Mouse (Mus musculus) stomach, embryonic 16.5 days (tissue): Measurements from ENCODE around the gene Tlk2. TPM values are rescaled to one million over a fixed set of nuclear protein-coding genes. Genes with fewer than 3 reads are reported as not detected.

ENCODE experiments used
- ATAC-seq: fragments of 200-750 bp; cut with Nextera tagmentation; 2 replicates; pipeline ENCODE4 v1.8.0; 2017; ENCODE audit warnings: moderate number of reproducible peaks, moderate TSS enrichment; ENCODE audit not compliant: insufficient read depth, low FRiP score
- H3K27ac ChIP-seq: fragments of 300-500 bp; sonication (generic); 2 replicates; pipeline ENCODE4 v1.5.1; 2014; ENCODE audit warnings: low read length
- H3K27me3 ChIP-seq: fragments of 300-500 bp; sonication (generic); 2 replicates; pipeline ENCODE4 v1.6.1; 2014; ENCODE audit warnings: low read length, control low read depth, mixed read lengths; ENCODE audit not compliant: control insufficient read depth, insufficient read depth
- H3K36me3 ChIP-seq: fragments of 300-500 bp; sonication (generic); 2 replicates; pipeline ENCODE4 v1.6.1; 2014; ENCODE audit warnings: low read length; ENCODE audit not compliant: control insufficient read depth, insufficient read depth
- H3K4me1 ChIP-seq: fragments of 300-500 bp; sonication (generic); 2 replicates; pipeline ENCODE4 v1.6.1; 2014; ENCODE audit warnings: low read length, control low read depth, mixed read lengths; ENCODE audit not compliant: control insufficient read depth, insufficient read depth
- H3K4me2 ChIP-seq: fragments of 300-500 bp; sonication (generic); 2 replicates; pipeline ENCODE4 v1.6.1; 2014; ENCODE audit warnings: low read depth, low read length, mixed read lengths
- H3K4me3 ChIP-seq: fragments of 300-500 bp; sonication (generic); replicated peaks from 2 replicates; pipeline ENCODE4 v1.5.1; 2014; ENCODE audit warnings: mild to moderate bottlenecking, low read length
- H3K9ac ChIP-seq: fragments of 300-500 bp; sonication (generic); 2 replicates; pipeline ENCODE4 v1.6.1; 2014; ENCODE audit warnings: low read length
- H3K9me3 ChIP-seq: fragments of 300-500 bp; sonication (generic); replicated peaks from 2 replicates; pipeline ENCODE4 v1.6.1; 2016; ENCODE audit warnings: low read length, control low read depth; ENCODE audit not compliant: control insufficient read depth
- WGBS: fragments of 180-500 bp; shearing (Covaris S2); extraction: QIAGEN DNeasy Blood & Tissue Kit; methylation state at CpG from one replicate; pipeline ENCODE4 v1.1.7; 2014; 5-methylcytosine and 5-hydroxymethylcytosine counted together
- polyA plus RNA-seq: library from polyadenylated mRNA; unstranded; fragments of >200 nt; fragmentation: Nextera tagmentation; extraction: Ambion mirVana; gene quantifications from 2 replicates; pipeline ENCODE4 v1.2.1, GENCODE M21; 2015

The Tlk2 gene
- polyA plus RNA-seq, 1 experiment from 2014 or later: 10.5 TPM

DNA sequence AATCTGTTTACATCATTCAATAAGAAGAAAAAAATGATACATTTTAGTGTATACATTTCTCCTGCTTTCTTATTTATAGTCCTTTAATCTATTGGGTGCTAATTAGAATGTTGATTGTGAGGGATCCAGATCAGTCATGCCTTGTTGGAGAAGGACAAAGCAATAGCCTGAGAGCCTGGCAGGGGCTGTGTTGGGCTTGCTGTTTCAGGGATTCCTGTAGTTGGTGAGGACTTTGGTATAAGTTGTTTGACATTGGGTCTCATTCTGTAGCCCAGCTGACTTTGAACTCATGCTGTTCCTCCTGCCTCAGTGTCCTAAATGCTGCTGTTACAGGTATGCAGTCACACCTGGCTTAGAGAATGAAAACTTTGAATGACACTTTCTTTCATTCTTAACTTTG lies 85.9 kb downstream of the Tlk2 start:
- H3K9me3 ChIP-seq: no peaks in the 10 kb centered on the region
- ATAC-seq: no peak
- no peak overlapping the region for H3K4me2 ChIP-seq
- H3K36me3 ChIP-seq: peaks cover 6% of the 10 kb centered on the region; the same call in 1 of the 2 replicates
- no peaks in the 10 kb centered on the region for H3K27me3 ChIP-seq
- H3K9ac ChIP-seq: no peak overlapping the region
- H3K4me3 ChIP-seq: no peak overlapping the region
- no peaks in the 10 kb centered on the region for H3K4me1 ChIP-seq
- H3K27ac ChIP-seq: no peak overlapping the region

- no peak for ATAC-seq
- Histone ChIP-seq H3K9ac (no peak overlapping the region), H3K9me3 (no peaks in the 10 kb centered on the region), H3K4me1 (no peaks in the 10 kb centered on the region), H3K27ac (no peak overlapping the region), H3K27me3 (no peaks in the 10 kb centered on the region), H3K4me2 (no peak overlapping the region), H3K36me3 (peaks cover 6% of the 10 kb centered on the region; the same call in 1 of the 2 replicates), H3K4me3 (no peak overlapping the region)
- 78% methylated on average over 3 of the region's 3 CpGs for WGBS
These were observed 86.4 kb downstream of the Tlk2 start for GRCm38 (mm10) chr11:105264988-105265387.

DNA sequence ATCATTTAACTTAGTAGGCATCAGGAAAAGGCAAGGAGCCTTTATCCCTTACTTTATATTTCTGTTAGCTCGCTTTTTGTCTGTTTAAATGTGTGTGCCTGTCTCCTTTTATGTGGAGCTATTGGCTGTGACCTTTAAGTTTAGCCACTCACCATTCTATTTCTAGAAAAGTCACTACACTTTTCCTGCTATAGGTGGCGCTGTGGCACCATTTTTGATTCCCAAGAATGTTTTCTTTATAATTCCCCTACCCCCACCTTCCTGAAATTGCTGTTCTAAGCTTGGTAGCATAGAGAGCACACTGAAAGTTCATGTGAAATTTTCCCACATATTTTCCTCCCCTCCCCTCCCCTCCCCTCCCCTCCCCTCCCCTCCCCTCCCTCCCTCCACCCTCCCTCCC lies 91.5 kb downstream of the Tlk2 start:
- Histone ChIP-seq H3K36me3 (peaks cover 5% of the 10 kb centered on the region; the same call in 1 of the 2 replicates), H3K4me3 (no peak overlapping the region), H3K27ac (no peak overlapping the region), H3K9me3 (no peaks in the 10 kb centered on the region), H3K4me1 (no peaks in the 10 kb centered on the region), H3K27me3 (no peaks in the 10 kb centered on the region), H3K9ac (no peak overlapping the region), H3K4me2 (no peak overlapping the region)
- WGBS: 19% methylated on average over 2 of the region's 2 CpGs
- no peak for ATAC-seq

DNA sequence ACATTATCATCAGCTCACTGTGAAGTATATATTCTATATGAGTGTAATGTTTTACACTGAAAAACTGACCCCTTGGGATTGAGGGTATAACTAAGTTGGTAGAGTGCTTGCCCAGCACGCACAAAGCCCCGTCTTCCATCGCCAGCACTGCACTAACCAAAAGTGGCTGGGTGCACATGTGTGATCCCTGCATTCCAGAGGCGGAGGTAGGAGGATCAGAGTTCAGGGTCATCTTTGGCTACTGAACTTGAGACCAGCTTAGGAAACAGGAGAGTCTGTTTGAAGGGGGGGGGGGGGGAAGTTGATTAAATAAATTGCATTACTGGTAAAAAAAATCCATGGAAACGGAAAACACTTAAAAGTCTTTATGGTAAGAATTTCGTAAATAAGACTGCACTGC lies 101.8 kb downstream of the Tlk2 start:
- Histone ChIP-seq H3K4me3 (no peak overlapping the region), H3K27me3 (no peaks in the 10 kb centered on the region), H3K27ac (no peak overlapping the region), H3K36me3 (peaks cover 11% of the 10 kb centered on the region), H3K4me1 (peaks cover 4% of the 10 kb centered on the region; the same call in 1 of the 2 replicates), H3K9me3 (no peaks in the 10 kb centered on the region), H3K4me2 (no peak overlapping the region), H3K9ac (no peak overlapping the region)
- no peak for ATAC-seq
- WGBS: 87% methylated on average over 6 of the region's 6 CpGs

DNA sequence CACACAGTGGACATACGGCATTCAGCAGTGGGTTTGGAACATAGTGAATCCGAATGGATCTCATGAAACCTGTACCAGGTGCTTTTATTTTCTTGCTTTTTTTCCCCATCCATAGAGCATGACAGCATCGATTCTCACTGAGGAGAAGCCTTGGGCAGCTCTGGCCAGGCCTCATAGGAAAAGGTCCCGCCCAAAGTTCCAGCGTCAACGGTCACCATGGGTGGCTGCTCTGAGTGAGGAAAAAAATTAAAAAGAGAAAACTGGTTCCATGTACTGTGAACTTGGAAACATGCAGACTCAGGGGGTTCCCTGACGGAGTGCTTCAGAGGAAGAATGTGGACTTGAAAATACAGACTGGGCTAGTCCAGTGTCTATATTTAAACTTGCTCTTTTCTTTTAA lies 102.7 kb downstream of the Tlk2 start:
- ATAC-seq: no peak
- no peak overlapping the region for H3K27ac ChIP-seq
- no peak overlapping the region for H3K4me2 ChIP-seq

DNA sequence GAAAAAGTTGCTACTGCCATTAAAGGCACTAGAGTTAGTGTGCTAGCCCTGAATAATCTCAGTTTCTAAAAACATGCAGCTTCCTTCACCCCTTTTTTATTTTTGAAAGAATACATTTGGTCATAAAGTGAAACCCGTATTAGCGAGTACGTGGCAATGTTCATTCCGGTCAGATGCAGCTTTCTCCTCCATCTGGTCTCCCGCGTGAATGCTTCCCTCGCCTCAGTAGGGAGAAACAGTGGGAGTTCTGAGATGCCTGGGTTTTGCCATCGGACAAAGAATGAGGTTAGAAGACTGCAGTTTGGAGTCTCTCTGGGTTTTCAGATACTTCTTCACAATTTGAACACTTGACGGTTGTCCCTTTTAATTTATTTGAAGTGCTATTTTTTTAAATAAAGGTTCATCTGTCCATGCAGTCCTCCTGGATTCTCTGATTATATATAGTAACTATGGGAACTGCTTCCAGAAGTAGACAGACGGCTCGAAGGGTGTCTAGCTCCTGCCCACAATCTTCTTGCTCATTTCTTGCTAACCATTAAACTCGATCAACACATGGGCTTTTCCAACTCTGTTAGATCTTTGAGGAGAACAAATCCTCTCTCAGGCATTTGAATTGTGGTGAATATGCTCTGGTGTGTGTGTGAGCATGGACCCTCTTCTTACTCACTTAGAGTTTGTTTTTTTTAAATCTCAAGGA lies 103.3 kb downstream of the Tlk2 start:
- 85% methylated on average over 12 of the region's 12 CpGs for WGBS
- peaks cover 8% of the 10 kb centered on the region for H3K4me1 ChIP-seq
- no peak overlapping the region for H3K9ac ChIP-seq
- H3K4me2 ChIP-seq: no peak overlapping the region
- no peak for ATAC-seq
- H3K4me3 ChIP-seq: no peak overlapping the region
- peaks cover 3% of the 10 kb centered on the region; the same call in 1 of the 2 replicates for H3K36me3 ChIP-seq
- no peaks in the 10 kb centered on the region for H3K9me3 ChIP-seq
- H3K27me3 ChIP-seq: no peaks in the 10 kb centered on the region
- no peak overlapping the region for H3K27ac ChIP-seq

More for the DNA sequence above, 102.7 kb downstream of the Tlk2 start:
- Histone ChIP-seq H3K9me3 (no peaks in the 10 kb centered on the region), H3K4me3 (no peak overlapping the region), H3K27me3 (no peaks in the 10 kb centered on the region), H3K36me3 (peaks cover 4% of the 10 kb centered on the region; the same call in 1 of the 2 replicates), H3K4me1 (peaks cover 8% of the 10 kb centered on the region), H3K9ac (no peak overlapping the region)
- 88% methylated on average over 7 of the region's 7 CpGs for WGBS

DNA sequence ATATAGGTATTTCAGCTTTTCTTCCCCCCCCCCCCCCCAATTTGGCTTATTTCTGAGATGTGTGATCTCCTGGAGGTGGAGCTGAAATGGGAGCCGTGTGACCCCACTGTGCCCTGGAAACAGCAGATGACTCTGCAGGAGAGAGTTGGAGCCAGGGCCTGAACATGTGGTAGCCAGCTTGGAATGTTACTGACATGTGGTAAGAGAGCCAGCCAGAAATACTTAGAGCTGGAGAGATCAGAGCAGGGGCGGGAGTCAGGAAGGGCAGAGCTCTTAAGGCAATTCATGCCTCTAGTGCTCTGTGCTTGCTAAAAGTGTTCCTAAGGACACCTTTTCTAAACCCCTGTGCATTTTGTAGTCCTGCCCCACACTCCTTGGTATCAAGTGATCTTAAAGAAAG lies 103.9 kb downstream of the Tlk2 start:
- Histone ChIP-seq H3K4me2 (no peak overlapping the region), H3K9me3 (no peaks in the 10 kb centered on the region), H3K9ac (no peak overlapping the region), H3K27ac (no peak overlapping the region), H3K4me1 (peaks cover 8% of the 10 kb centered on the region), H3K27me3 (no peaks in the 10 kb centered on the region), H3K4me3 (no peak overlapping the region), H3K36me3 (peaks cover 3% of the 10 kb centered on the region; the same call in 1 of the 2 replicates)
- no peak for ATAC-seq
- WGBS: 70% methylated on average over 2 of the region's 2 CpGs

GRCm38 (mm10) chr11:105283016-105283415 lies 104.4 kb downstream of the Tlk2 start:
- no peak overlapping the region for H3K4me2 ChIP-seq
- H3K4me3 ChIP-seq: no peak overlapping the region
- ATAC-seq: no peak
- no peaks in the 10 kb centered on the region for H3K27me3 ChIP-seq
- no peak overlapping the region for H3K27ac ChIP-seq
- H3K9me3 ChIP-seq: no peaks in the 10 kb centered on the region
- 93% methylated on average over 9 of the region's 9 CpGs for WGBS
- H3K4me1 ChIP-seq: peaks cover 8% of the 10 kb centered on the region
- peaks cover 3% of the 10 kb centered on the region; the same call in 1 of the 2 replicates for H3K36me3 ChIP-seq
- H3K9ac ChIP-seq: no peak overlapping the region

GRCm38 (mm10) chr11:105285720-105286119 lies 107.1 kb downstream of the Tlk2 start:
- peaks cover 9% of the 10 kb centered on the region for H3K4me1 ChIP-seq
- no peaks in the 10 kb centered on the region for H3K27me3 ChIP-seq
- peak; percentile 84 for ATAC-seq
- H3K27ac ChIP-seq: peak overlapping the region; percentile 66
- no peaks in the 10 kb centered on the region for H3K9me3 ChIP-seq
- H3K9ac ChIP-seq: no peak overlapping the region
- WGBS: 62% methylated on average over 3 of the region's 3 CpGs
- no peak overlapping the region; the same call in 1 of the 2 replicates for H3K4me2 ChIP-seq
- peaks cover 3% of the 10 kb centered on the region; the same call in 1 of the 2 replicates for H3K36me3 ChIP-seq
- H3K4me3 ChIP-seq: no peak overlapping the region
